Mouse (Mus musculus) left cerebral cortex, postnatal 25 days (tissue): ENCODE measurements at regions not wholly inside any gene's neighbourhood (a gene's known extent, or its start where the extent isn't known, plus 50 kb on each side); places are given as distances from the start of the nearest gene placed in this dataset.
A peak's percentile ranks its signal among the peaks of the same experiment; 100 is the strongest.

ENCODE experiments used
- DNase-seq, 2 experiments: peaks; one replicate each; pipeline ENCODE4 v3.0.0; 2022; ENCODE audit warnings: low spot score in 2 of 2, mixed read lengths in 1 of 2
- intact Hi-C: fragments of 180-260 bp; cut with DNase I; formaldehyde crosslinking; loops from one replicate; pipeline ENCODE4 v1.15.1; 2025

- intact Hi-C loops: loop anchor here (5.0 kb wide), 1 partner anchor 767 kb away; no protein-coding TSS in a partner anchor
- DNase-seq: peak; percentile 11 to 58
Observed at GRCm38 (mm10) chr15:47485794-47486193, 6398.9 kb upstream of the Gm7489 start.

GRCm38 (mm10) chr15:47521919-47522318 lies 6362.8 kb upstream of the Gm7489 start:
- intact Hi-C loops: no loop called here
- no peak for DNase-seq
